Mouse (Mus musculus) left cerebral cortex, postnatal 14 days (tissue): ENCODE measurements around the gene Rnf34. TPM values are rescaled to one million over a fixed set of nuclear protein-coding genes. Genes with fewer than 3 reads are reported as not detected.

Experiments
- total RNA-seq, 2 experiments: library from RNA; stranded (reverse); gene quantifications; 2 replicates each; pipeline ENCODE4 v1.2.3; 2021

Gene Rnf34
- total RNA-seq, 2 experiments from 2014 or later: 44.6 to 53.8 TPM

Other genes with a start within 250 kb of the Rnf34 start
- 10 to 100 TPM; 35.5 to 36.5 TPM for gene Ift81, start 235.5 kb upstream of the Rnf34 start, total RNA-seq
- 1 to 10 TPM; 6.3 to 6.8 TPM for gene P2rx7, start 206.1 kb upstream of the Rnf34 start, total RNA-seq
- gene P2rx4, start 142.5 kb upstream of the Rnf34 start, total RNA-seq: 10 to 100 TPM; 11.3 to 11.9 TPM
- 100 to 1,000 TPM; 214 to 248 TPM for gene Camkk2, start 70.6 kb upstream of the Rnf34 start, total RNA-seq
- gene Anapc5, start 28.7 kb upstream of the Rnf34 start, total RNA-seq: 100 to 1,000 TPM; 239 to 248 TPM
- 10 to 100 TPM; 29.1 to 31.1 TPM for gene Kdm2b, start 139.8 kb downstream of the Rnf34 start, total RNA-seq
- 10 to 100 TPM in 1 of 2 experiments, 1 to 10 TPM in 1; 9.6 to 12.0 TPM for gene Orai1, start 165.0 kb downstream of the Rnf34 start, total RNA-seq
- not detected for gene Morn3, start 197.0 kb downstream of the Rnf34 start, total RNA-seq
- 10 to 100 TPM; 15.8 to 18.8 TPM for gene Tmem120b, start 218.4 kb downstream of the Rnf34 start, total RNA-seq